Mouse (Mus musculus) heart, postnatal 14 days (tissue): ENCODE results near the gene Gm45713. TPM values are rescaled to one million over a fixed set of nuclear protein-coding genes. Genes with fewer than 3 reads are reported as not detected.

Source experiments
- DNase-seq, 2 experiments: peaks; one replicate each; pipeline ENCODE4 v3.0.0; 2021 to 2022
- intact Hi-C: fragments of 180-260 bp; cut with DNase I; formaldehyde crosslinking; loops from one replicate; pipeline ENCODE4 v1.15.1; 2025
- microRNA-seq, 2 experiments: library from miRNA; unstranded; fragments of <30 nt; microRNA quantifications; one replicate each; pipeline ENCODE4 v1.2.0; 2021 to 2022
- total RNA-seq, 2 experiments: library from RNA; stranded (reverse); gene quantifications; 2 replicates each; pipeline ENCODE4 v1.2.3; 2021

Gm45713 gene
- total RNA-seq, 2 experiments from 2014 or later = 0.45 TPM; not detected in 1

DNA sequence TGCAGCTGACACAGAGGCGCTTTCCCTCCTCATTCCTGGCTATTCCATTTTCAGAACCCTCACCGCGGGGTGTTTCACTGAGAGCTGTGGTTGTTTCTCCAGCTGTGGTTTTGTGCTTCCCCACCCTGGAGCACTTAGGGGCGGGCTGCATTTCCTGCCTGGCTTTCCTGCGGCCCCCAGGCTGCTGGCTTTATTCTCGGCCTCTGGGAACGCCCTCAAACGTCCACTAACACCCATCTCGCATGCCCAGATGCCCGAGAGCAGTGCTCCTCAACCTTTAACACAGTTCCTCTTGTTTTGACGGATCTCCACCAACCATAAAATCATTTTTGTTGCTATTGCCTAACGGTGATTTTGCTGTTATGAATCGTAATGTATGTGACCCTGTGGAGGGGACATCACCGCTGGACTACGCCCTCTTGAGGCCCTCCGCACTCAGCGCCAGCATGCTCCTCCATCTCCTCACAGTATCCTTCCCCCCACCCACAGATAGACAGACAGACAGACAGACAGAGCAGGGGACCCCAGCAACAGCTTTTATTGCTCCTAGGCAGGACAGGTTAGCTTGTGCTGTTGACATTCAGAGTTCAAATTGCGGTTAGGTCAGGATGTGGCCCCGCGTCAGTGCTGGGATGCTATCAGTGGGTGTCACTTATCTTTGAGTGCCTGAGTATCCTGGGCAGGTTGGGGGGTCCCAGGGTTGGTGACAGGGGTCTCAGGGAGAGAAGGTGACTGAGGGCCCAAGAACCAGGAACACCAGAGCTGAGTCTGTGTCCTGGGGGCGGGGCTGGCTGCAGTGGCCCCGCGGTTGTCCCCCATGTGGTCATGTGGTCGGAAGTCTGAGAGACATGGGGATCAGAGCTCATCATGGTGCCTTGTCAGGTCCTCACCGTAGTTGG is 53.4 kb downstream of the Gm45713 start:
- intact Hi-C loops = loop anchor here (2.0 to 5.0 kb wide), 3 partner anchors 20 to 220 kb away; partner anchors contain the start of genes Fcgrt and Rps11
- peak; percentile 65 to 67 for DNase-seq

GRCm38 (mm10) chr7:45081016-45081415 is 55.0 kb downstream of the Gm45713 start:
- intact Hi-C loops = loop anchor here (5.0 kb wide), 2 partner anchors 41 to 221 kb away; partner anchors contain the start of gene Rps11
- no peak for DNase-seq

DNA sequence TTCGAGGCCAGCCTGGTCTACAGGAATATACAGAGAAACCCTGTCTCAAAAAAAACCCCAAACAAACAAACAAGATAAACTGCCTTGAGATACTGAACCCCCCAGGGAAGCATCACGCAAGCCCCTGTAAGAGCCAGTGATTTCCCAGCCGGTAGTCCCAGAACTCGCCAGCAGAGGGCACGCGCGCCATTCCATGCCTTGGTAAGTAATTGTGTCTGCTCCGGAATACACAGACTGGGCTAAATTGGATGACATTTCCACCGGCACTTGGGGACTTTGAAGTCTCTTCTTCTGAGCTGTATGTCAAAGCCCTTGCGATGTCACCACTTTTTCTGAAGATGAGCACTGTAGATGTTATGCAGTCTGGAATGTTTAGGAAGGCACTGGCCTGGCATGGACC is 56.2 kb downstream of the Gm45713 start:
- peak; percentile 92 to 95 for DNase-seq
- intact Hi-C loops = loop anchor here (1.0 to 5.0 kb wide), 4 partner anchors 42 to 222 kb away; partner anchors contain the start of genes Flt3l, Gm45713 and Rps11

- DNase-seq = peak; percentile 82 to 87
- intact Hi-C loops = loop anchor here (2.0 kb wide), 1 partner anchor 120 kb away; no protein-coding TSS in a partner anchor
Observed at GRCm38 (mm10) chr7:45078513-45078912, 57.5 kb downstream of the Gm45713 start.

DNA sequence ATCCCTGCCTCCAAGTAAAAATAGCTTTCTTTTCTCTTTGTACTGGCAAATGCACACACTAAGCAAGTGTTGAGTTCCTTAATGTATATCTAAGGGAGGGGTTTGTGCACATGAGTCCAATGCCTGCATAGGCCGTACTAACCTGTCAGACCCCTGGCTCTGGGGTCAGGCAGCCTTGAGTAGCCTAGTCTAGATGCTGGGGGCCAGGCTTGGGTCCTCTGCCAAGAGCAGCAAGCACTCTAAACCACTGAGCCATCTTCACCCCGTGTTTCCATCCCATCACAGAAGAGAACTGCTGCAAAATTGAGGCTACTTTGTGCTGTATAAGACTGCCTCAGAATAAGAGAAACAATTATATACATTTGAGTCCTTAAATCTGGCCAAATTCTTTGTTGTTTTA is 58.2 kb downstream of the Gm45713 start:
- no peak for DNase-seq
- intact Hi-C loops = loop anchor here (2.0 kb wide), 1 partner anchor 121 kb away; no protein-coding TSS in a partner anchor

GRCm38 (mm10) chr7:45077322-45077721 is 58.7 kb downstream of the Gm45713 start:
- no peak for DNase-seq
- intact Hi-C loops = no loop called here

DNA sequence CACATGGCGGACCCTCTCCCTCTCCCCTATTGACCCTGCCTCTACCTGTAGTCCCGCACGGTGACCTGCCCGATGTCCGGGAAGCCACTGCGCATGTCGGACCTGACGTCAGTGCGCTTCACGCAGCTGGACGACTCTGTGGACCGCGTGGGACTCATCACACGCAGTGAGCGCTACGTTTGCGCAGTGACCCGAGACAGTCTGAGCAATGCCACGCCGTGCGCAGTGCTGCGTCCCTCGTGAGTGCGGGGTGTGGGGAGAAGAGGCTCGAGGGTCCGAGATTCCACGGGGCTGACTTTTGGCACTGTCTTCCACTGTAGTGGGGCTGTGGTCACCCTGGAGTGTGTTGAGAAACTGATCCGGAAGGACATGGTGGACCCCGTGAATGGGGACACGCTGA is 59.5 kb downstream of the Gm45713 start:
- intact Hi-C loops = no loop called here
- DNase-seq = no peak

Small RNA genes lying within 50 kb of the gene (microRNA-seq; reads per million reads assigned to microRNA genes)
- 927 to 1,241 reads per million in 2 experiments for gene Mir150
- 16.8 to 16.9 reads per million in 2 experiments for gene Mir5121
- 0 to 3.0 reads per million in 2 experiments for gene Mir7055

Other genes with a start within 250 kb of the Gm45713 start
- gene Med25, start 243.5 kb downstream of the Gm45713 start, total RNA-seq = 10 to 100 TPM; 60.3 to 68.6 TPM
- gene Fuz, start 240.2 kb downstream of the Gm45713 start, total RNA-seq = 10 to 100 TPM in 1 of 2 experiments, 1 to 10 TPM in 1; 9.0 to 18.1 TPM
- 10 to 100 TPM; 74.5 to 82.2 TPM for gene Ap2a1, start 206.7 kb downstream of the Gm45713 start, total RNA-seq
- gene Tsks, start 193.0 kb downstream of the Gm45713 start, total RNA-seq = not detected
- 1 to 10 TPM; 3.1 to 3.5 TPM for gene Cpt1c, start 161.4 kb downstream of the Gm45713 start, total RNA-seq
- gene Prmt1, start 149.7 kb downstream of the Gm45713 start, total RNA-seq = 100 to 1,000 TPM; 119 to 128 TPM
- 10 to 100 TPM; 36.5 to 40.2 TPM for gene Irf3, start 138.6 kb downstream of the Gm45713 start, total RNA-seq
- 10 to 100 TPM; 10.4 to 12.3 TPM for gene Bcl2l12, start 137.5 kb downstream of the Gm45713 start, total RNA-seq
- gene Scaf1, start 119.9 kb downstream of the Gm45713 start, total RNA-seq = 10 to 100 TPM; 53.8 to 56.1 TPM
- gene Rras, start 118.3 kb downstream of the Gm45713 start, total RNA-seq = 10 to 100 TPM; 60.7 to 62.8 TPM
- 10 to 100 TPM; 27.2 to 28.3 TPM for gene Prr12, start 83.3 kb downstream of the Gm45713 start, total RNA-seq
- 10 to 100 TPM; 27.7 to 33.7 TPM for gene Nosip, start 73.8 kb downstream of the Gm45713 start, total RNA-seq
- 10 to 100 TPM; 11.1 to 11.4 TPM for gene Prrg2, start 73.6 kb downstream of the Gm45713 start, total RNA-seq
- 10 to 100 TPM; 46.0 to 53.7 TPM for gene Rcn3, start 44.0 kb downstream of the Gm45713 start, total RNA-seq
- 10 to 100 TPM; 72.0 to 76.7 TPM for gene Fcgrt, start 32.4 kb downstream of the Gm45713 start, total RNA-seq
- gene Rps11, start 11.8 kb downstream of the Gm45713 start, total RNA-seq = 100 to 1,000 TPM; 582 to 636 TPM
- 100 to 1,000 TPM; 573 to 686 TPM for gene Rpl13a, start 7.5 kb downstream of the Gm45713 start, total RNA-seq
- gene Flt3l, start 201 bp upstream of the Gm45713 start, total RNA-seq = 1 to 10 TPM; 4.3 to 5.8 TPM
- gene Pih1d1, start 18.1 kb upstream of the Gm45713 start, total RNA-seq = 10 to 100 TPM; 27.7 to 31.2 TPM
- 10 to 100 TPM; 20.3 to 27.3 TPM for gene Aldh16a1, start 18.4 kb upstream of the Gm45713 start, total RNA-seq
- gene Slc17a7, start 27.7 kb upstream of the Gm45713 start, total RNA-seq = 10 to 100 TPM in 1 of 2 experiments, 1 to 10 TPM in 1; 8.1 to 11.5 TPM
- not detected for gene Gfy, start 43.3 kb upstream of the Gm45713 start, total RNA-seq
- gene Pth2, start 44.8 kb upstream of the Gm45713 start, total RNA-seq = not detected
- gene Ccdc155, start 68.7 kb upstream of the Gm45713 start, total RNA-seq = not detected
- gene Dkkl1, start 75.9 kb upstream of the Gm45713 start, total RNA-seq = not detected
- gene Tead2, start 79.5 kb upstream of the Gm45713 start, total RNA-seq = 10 to 100 TPM; 10.1 to 14.4 TPM
- 1 to 10 TPM; 3.8 to 5.5 TPM for gene Cd37, start 102.9 kb upstream of the Gm45713 start, total RNA-seq
- gene Slc6a16, start 104.9 kb upstream of the Gm45713 start, total RNA-seq = not detected
- not detected for gene Slc6a21, start 141.3 kb upstream of the Gm45713 start, total RNA-seq
- 10 to 100 TPM; 20.8 to 22.3 TPM for gene Trpm4, start 197.5 kb upstream of the Gm45713 start, total RNA-seq
- 100 to 1,000 TPM; 516 to 539 TPM for gene Hrc, start 199.1 kb upstream of the Gm45713 start, total RNA-seq
- under 1 TPM; 0.22 to 0.29 TPM for gene Ppfia3, start 230.8 kb upstream of the Gm45713 start, total RNA-seq
- under 1 TPM; 0.90 to 0.96 TPM for gene Lin7b, start 234.4 kb upstream of the Gm45713 start, total RNA-seq